Mouse (Mus musculus): Measurements from ENCODE around the gene Agpat2. TPM values are rescaled to one million over a fixed set of nuclear protein-coding genes. Genes with fewer than 3 reads are reported as not detected.
A peak's percentile ranks its signal among the peaks of the same experiment; 100 is the strongest.

Gene Agpat2
- polyA plus RNA-seq, 1 experiment from 2014 or later, result 57.0 TPM

DNA sequence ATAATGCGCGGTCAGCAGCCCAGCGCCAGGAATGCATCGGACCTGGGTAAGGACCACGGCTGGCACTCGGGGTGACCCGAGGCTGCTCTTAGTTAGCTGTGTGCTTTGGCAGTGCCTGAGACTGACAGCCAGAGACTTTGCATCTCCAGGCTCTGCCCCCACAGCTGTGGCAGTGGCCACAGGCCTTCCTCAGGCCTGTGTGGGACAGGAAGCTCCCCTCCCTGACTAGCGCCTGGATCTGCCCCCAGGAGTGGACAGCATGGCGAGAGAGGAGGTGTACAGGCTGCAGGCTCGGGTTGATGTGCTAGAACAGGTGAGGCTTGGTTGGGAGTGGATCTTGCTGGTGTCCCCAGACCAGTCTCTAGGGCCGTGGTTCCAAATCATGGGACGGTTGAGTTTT, 12.8 kb downstream of the Agpat2 start:
- ATAC-seq (ENCODE audit: low FRiP score, low TSS enrichment), result no peak
- H3K9me3 ChIP-seq (ENCODE audit: low read length), result no peaks in the 10 kb centered on the region
- no peaks in the 10 kb centered on the region for H3K27me3 ChIP-seq (ENCODE audit: insufficient read depth, low read length)
- WGBS, result 80% methylated on average over 12 of the region's 12 CpGs
- peaks cover 23% of the 10 kb centered on the region for H3K36me3 ChIP-seq (ENCODE audit: insufficient read depth, low read length)
- H3K9ac ChIP-seq (replicated peaks; ENCODE audit: low read length), result no peak overlapping the region
- H3K4me2 ChIP-seq (replicated peaks; ENCODE audit: low read depth, low read length), result peak overlapping the region; percentile 3; the same call in 1 of the 2 replicates
- peaks cover 34% of the 10 kb centered on the region for H3K4me1 ChIP-seq (ENCODE audit: insufficient read depth, low read length)
- H3K27ac ChIP-seq (ENCODE audit: low read length), result peak overlapping the region; percentile 25; the same call in 1 of the 2 replicates
- no peak overlapping the region; the same call in 1 of the 2 replicates for H3K4me3 ChIP-seq (ENCODE audit: low read length)

DNA sequence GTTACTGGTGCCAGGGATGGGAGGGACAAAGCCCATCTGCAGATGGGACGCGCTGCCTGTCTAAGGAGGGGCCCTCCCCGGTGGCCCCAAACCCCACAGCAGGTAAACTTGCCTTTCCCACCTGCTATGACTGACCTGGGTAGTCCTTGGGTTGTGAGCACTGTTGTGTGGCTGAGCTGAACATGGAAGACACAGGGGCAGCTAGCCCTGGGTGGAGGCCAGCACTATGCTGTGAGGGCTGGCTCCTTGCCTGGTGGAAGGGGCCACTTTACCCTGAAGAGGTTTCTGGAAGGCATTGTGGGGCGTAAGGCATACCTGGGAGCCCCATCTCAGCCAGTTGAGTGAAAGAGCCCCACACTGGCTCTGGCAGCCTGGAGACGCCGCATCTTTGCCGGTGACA, 13.3 kb downstream of the Agpat2 start:
- Histone ChIP-seq H3K4me1 (ENCODE audit: insufficient read depth, low read length) (peaks cover 33% of the 10 kb centered on the region), H3K9me3 (ENCODE audit: low read length) (no peaks in the 10 kb centered on the region), H3K4me2 (replicated peaks; ENCODE audit: low read depth, low read length) (0 out of 2 replicates have a peak overlapping the region, but pooled peaks have one; percentile 3), H3K27me3 (ENCODE audit: insufficient read depth, low read length) (no peaks in the 10 kb centered on the region), H3K9ac (replicated peaks; ENCODE audit: low read length) (no peak overlapping the region), H3K4me3 (ENCODE audit: low read length) (no peak overlapping the region; the same call in 1 of the 2 replicates), H3K27ac (ENCODE audit: low read length) (peak overlapping the region; percentile 25; the same call in 1 of the 2 replicates), H3K36me3 (ENCODE audit: insufficient read depth, low read length) (peaks cover 20% of the 10 kb centered on the region)
- 87% methylated on average over 7 of the region's 7 CpGs for WGBS
- no peak for ATAC-seq (ENCODE audit: low FRiP score, low TSS enrichment)

DNA sequence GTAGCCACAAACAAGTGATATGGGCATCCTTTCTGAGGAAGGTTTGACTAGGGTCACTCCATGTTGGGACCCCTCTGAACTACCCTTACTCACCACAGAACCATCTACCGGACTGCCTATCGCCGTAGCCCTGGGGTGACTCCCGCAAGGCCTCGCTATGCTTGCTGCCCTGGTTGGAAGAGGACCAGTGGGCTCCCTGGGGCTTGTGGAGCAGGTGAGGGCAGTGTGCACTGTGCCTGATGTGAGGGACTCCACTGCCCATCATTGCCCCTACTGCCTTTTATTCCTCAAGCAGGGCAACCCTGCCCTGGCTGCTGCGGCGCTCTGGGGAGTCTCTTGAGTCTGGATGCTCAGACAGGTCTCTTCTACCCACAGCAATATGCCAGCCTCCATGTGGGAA, 13.9 kb downstream of the Agpat2 start:
- peak overlapping the region; percentile 72 for H3K4me2 ChIP-seq (replicated peaks; ENCODE audit: low read depth, low read length)
- ATAC-seq (ENCODE audit: low FRiP score, low TSS enrichment), result no peak
- H3K27me3 ChIP-seq (ENCODE audit: insufficient read depth, low read length), result no peaks in the 10 kb centered on the region
- H3K4me1 ChIP-seq (ENCODE audit: insufficient read depth, low read length), result peaks cover 27% of the 10 kb centered on the region
- H3K9me3 ChIP-seq (ENCODE audit: low read length), result no peaks in the 10 kb centered on the region
- H3K27ac ChIP-seq (ENCODE audit: low read length), result peak overlapping the region; percentile 25; the same call in 1 of the 2 replicates
- WGBS, result 89% methylated on average over 7 of the region's 7 CpGs
- peak overlapping the region; percentile 37 for H3K9ac ChIP-seq (replicated peaks; ENCODE audit: low read length)
- peaks cover 18% of the 10 kb centered on the region for H3K36me3 ChIP-seq (ENCODE audit: insufficient read depth, low read length)
- H3K4me3 ChIP-seq (ENCODE audit: low read length), result peak overlapping the region; percentile 54

DNA sequence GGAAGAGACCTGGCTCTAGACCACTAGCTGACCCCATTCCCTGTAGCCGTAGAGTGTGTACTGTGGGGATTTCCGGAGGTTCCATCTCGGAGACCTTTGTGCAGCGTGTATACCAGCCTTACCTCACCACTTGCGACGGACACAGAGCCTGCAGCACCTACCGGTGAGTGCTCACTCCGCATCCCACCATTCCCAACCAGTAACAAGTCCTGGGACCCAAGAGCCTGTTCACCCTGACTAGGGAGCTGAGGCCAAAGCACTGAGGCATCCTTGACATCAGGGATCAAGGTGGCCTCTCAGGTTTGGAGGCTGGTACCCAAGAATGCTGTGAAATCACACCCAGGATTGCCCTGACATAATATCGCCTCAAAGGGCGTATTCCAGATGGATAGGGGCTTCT, 14.9 kb downstream of the Agpat2 start:
- H3K36me3 ChIP-seq (ENCODE audit: insufficient read depth, low read length), result peaks cover 14% of the 10 kb centered on the region; the same call in 1 of the 2 replicates
- peak overlapping the region; percentile 54 for H3K4me3 ChIP-seq (ENCODE audit: low read length)
- peak overlapping the region; percentile 72 for H3K9ac ChIP-seq (replicated peaks; ENCODE audit: low read length)
- no peak for ATAC-seq (ENCODE audit: low FRiP score, low TSS enrichment)
- H3K4me2 ChIP-seq (replicated peaks; ENCODE audit: low read depth, low read length), result peak overlapping the region; percentile 72
- 86% methylated on average over 10 of the region's 10 CpGs for WGBS
- no peaks in the 10 kb centered on the region for H3K9me3 ChIP-seq (ENCODE audit: low read length)
- peaks cover 21% of the 10 kb centered on the region for H3K4me1 ChIP-seq (ENCODE audit: insufficient read depth, low read length)
- no peaks in the 10 kb centered on the region for H3K27me3 ChIP-seq (ENCODE audit: insufficient read depth, low read length)
- peak overlapping the region; percentile 73 for H3K27ac ChIP-seq (ENCODE audit: low read length)

DNA sequence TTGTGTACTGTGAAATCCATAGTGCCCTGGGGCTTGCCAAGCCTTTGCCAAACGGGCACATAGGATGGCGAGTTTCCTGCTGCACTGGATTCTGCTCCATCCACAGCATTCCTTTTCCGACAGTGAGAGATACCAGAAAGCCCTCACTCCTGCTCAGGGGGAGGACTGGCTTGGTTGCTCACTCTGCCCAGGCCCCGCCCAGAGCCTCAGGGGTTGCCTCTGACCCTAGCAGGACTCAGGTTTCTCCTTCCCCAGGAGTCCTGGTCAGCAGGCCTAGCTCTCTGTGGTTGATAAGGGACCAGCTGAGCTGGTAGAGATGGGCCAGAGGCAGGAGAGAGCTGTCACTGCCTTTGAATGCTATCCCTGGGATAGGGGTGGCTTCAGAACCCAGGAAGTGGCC, 15.6 kb downstream of the Agpat2 start:
- Histone ChIP-seq H3K9me3 (ENCODE audit: low read length) (no peaks in the 10 kb centered on the region), H3K27me3 (ENCODE audit: insufficient read depth, low read length) (no peaks in the 10 kb centered on the region), H3K9ac (replicated peaks; ENCODE audit: low read length) (peak overlapping the region; percentile 72), H3K4me2 (replicated peaks; ENCODE audit: low read depth, low read length) (peak overlapping the region; percentile 72), H3K4me3 (ENCODE audit: low read length) (peak overlapping the region; percentile 54), H3K36me3 (ENCODE audit: insufficient read depth, low read length) (peaks cover 14% of the 10 kb centered on the region; the same call in 1 of the 2 replicates), H3K27ac (ENCODE audit: low read length) (peak overlapping the region; percentile 73), H3K4me1 (ENCODE audit: insufficient read depth, low read length) (peaks cover 21% of the 10 kb centered on the region)
- 28% methylated on average over 4 of the region's 4 CpGs for WGBS
- ATAC-seq (ENCODE audit: low FRiP score, low TSS enrichment), result peak; percentile 19; the same call in 1 of the 2 replicates

DNA sequence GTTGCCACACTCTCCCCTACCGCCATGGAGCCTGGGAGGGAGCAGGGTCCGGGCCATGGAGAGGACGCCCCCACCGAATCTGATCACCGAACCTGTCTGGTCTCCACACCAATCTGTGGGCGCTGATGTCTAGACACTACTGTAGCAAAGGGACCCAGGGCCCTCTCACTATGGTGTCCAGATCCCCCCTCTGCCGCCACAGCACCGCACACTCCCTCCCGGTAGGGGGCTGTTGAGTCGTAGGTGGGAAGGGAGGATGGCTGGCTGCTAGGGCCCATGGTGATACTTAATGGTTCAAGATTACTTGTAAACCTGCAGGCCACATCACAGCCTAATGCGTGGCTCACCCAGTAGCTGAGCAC, 17.2 kb downstream of the Agpat2 start:
- H3K27ac ChIP-seq (ENCODE audit: low read length), result peak overlapping the region; percentile 73
- H3K4me2 ChIP-seq (replicated peaks; ENCODE audit: low read depth, low read length), result peak overlapping the region; percentile 72
- H3K9me3 ChIP-seq (ENCODE audit: low read length), result no peaks in the 10 kb centered on the region
- peak; percentile 40 for ATAC-seq (ENCODE audit: low FRiP score, low TSS enrichment)
- H3K27me3 ChIP-seq (ENCODE audit: insufficient read depth, low read length), result no peaks in the 10 kb centered on the region
- H3K4me3 ChIP-seq (ENCODE audit: low read length), result peak overlapping the region; percentile 54
- 6% methylated on average over 11 of the region's 11 CpGs for WGBS
- H3K4me1 ChIP-seq (ENCODE audit: insufficient read depth, low read length), result peaks cover 21% of the 10 kb centered on the region
- no peaks in the 10 kb centered on the region; the same call in 1 of the 2 replicates for H3K36me3 ChIP-seq (ENCODE audit: insufficient read depth, low read length)
- peak overlapping the region; percentile 72 for H3K9ac ChIP-seq (replicated peaks; ENCODE audit: low read length)

DNA sequence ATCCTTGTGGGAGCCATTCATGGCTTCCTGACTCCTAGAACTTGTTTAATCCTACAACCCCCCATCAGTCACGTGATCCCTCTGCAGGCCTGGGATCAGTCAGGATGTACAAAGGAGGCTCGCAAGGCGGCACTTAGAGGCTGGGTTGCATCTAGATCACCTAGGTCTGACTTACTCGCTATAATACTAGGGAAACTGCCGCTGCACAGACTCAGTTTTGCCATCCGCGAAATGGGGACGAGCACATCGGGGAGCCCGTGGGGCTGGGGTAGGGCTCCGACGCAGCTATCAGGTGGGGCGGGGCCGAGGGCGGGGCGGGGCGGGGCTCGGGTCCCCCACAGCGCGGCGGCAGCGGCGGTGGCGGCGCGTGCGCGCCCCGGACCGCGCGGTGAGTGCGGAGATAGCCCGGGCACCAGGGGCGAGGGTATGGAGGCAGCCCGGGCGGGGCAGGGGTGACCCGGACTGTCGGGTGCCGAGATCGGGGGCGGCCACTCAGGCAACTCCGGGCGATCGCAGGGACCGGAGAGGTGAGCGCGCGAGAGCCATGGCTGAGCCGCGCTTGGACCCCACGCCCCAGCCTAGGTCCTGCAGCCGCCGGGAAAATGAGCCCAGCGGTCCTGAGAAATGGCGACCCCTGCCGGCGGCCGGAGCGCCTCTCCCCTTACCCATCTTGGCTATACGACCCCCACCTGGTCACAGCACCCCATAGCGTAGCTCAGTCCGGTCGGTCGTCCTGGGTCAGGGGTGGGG, 17.7 kb downstream of the Agpat2 start, which contains the start of gene Gm20532:
Gene Gm20532, plus strand, starts transcription at position 346 of the 750 bp plus-strand sequence.
- under 1% methylated on average over 54 of the region's 65 CpGs for WGBS
- Histone ChIP-seq H3K27me3 (ENCODE audit: insufficient read depth, low read length) (no peaks in the 10 kb centered on the region), H3K4me1 (ENCODE audit: insufficient read depth, low read length) (peaks cover 21% of the 10 kb centered on the region), H3K9ac (replicated peaks; ENCODE audit: low read length) (peak within 1 kb of the TSS; percentile 72), H3K36me3 (ENCODE audit: insufficient read depth, low read length) (no peaks in the 10 kb centered on the region; the same call in 1 of the 2 replicates), H3K27ac (ENCODE audit: low read length) (peak within 1 kb of the TSS; percentile 73), H3K4me2 (replicated peaks; ENCODE audit: low read depth, low read length) (peak within 1 kb of the TSS; percentile 72), H3K4me3 (ENCODE audit: low read length) (peak within 1 kb of the TSS; percentile 54), H3K9me3 (ENCODE audit: low read length) (no peaks in the 10 kb centered on the region)
- peak; percentile 72 for ATAC-seq (ENCODE audit: low FRiP score, low TSS enrichment)

DNA sequence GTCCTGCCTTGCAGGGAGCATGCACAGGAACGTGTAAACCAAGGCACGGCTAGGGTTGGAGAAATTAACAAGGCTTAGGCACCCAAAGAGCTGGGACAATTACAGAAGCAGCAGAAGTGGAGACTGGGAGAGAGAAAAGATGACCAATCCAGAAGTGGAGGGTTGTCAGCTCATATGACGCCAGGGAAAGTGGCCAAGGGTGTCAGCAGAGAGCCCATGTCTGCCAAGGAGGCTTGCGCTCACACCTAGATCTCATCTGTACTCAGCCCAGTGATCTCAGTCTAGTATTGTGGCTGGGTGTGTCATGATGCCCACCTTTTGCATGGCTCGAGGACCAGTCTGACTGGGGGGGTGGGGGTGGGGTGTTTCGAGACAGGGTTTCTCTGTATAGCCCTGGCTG, 18.5 kb downstream of the Agpat2 start:
- peaks cover 21% of the 10 kb centered on the region for H3K4me1 ChIP-seq (ENCODE audit: insufficient read depth, low read length)
- peak overlapping the region; percentile 73 for H3K27ac ChIP-seq (ENCODE audit: low read length)
- no peak overlapping the region for H3K4me2 ChIP-seq (replicated peaks; ENCODE audit: low read depth, low read length)
- no peaks in the 10 kb centered on the region for H3K9me3 ChIP-seq (ENCODE audit: low read length)
- no peaks in the 10 kb centered on the region; the same call in 1 of the 2 replicates for H3K36me3 ChIP-seq (ENCODE audit: insufficient read depth, low read length)
- H3K27me3 ChIP-seq (ENCODE audit: insufficient read depth, low read length), result no peaks in the 10 kb centered on the region
- no peak for ATAC-seq (ENCODE audit: low FRiP score, low TSS enrichment)
- WGBS, result 49% methylated on average over 6 of the region's 6 CpGs
- peak overlapping the region; percentile 54 for H3K4me3 ChIP-seq (ENCODE audit: low read length)
- peak overlapping the region; percentile 62 for H3K9ac ChIP-seq (replicated peaks; ENCODE audit: low read length)

DNA sequence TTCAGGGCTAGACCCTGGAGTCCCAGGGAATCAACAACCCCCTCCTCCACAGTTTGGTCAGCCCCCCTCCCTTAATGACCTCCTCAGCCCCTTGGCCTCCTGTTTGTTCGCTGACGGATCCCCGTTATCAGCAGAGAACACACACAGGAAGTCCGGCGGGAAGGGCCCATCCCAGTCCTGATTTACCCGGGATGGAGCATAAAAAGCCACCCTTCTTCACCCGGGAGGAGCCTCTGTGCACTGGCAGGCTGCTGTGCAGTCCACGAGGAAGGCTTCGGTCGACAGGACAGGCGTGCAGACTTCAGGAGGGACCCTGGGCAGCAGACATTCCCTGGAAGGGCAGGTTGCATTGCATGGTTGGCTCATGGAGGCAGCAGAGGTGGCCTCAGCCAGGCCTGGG, 20.6 kb downstream of the Agpat2 start:
- Histone ChIP-seq H3K27ac (ENCODE audit: low read length) (peak overlapping the region; percentile 73), H3K27me3 (ENCODE audit: insufficient read depth, low read length) (no peaks in the 10 kb centered on the region), H3K4me1 (ENCODE audit: insufficient read depth, low read length) (peaks cover 19% of the 10 kb centered on the region), H3K9me3 (ENCODE audit: low read length) (no peaks in the 10 kb centered on the region), H3K36me3 (ENCODE audit: insufficient read depth, low read length) (no peaks in the 10 kb centered on the region), H3K9ac (replicated peaks; ENCODE audit: low read length) (peak overlapping the region; percentile 42), H3K4me3 (ENCODE audit: low read length) (peak overlapping the region; percentile 54), H3K4me2 (replicated peaks; ENCODE audit: low read depth, low read length) (0 out of 2 replicates have a peak overlapping the region, but pooled peaks have one; percentile 32)
- ATAC-seq (ENCODE audit: low FRiP score, low TSS enrichment), result peak; percentile 29
- WGBS, result 40% methylated on average over 11 of the region's 11 CpGs

DNA sequence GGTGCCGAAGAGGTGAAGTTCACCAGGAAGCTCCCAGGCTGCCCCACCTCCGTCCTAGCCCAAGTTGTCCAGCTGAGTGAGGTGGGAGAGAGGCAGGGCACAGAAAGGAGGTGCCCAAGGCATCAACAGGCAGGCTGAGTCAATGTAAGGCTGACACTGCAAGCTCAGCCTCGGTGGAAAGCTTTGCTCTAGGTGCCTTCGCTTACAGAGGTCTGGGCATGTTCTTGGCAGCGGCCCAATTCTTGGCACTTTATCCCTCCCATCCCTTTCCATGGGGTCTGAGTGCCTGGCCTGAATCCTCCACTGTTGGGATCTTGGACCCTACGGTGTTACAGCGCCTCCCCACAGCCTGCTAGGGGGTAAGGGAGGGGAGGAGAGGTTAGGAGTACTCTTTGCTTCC, 21.5 kb downstream of the Agpat2 start:
- Histone ChIP-seq H3K9ac (replicated peaks; ENCODE audit: low read length) (0 out of 2 replicates have a peak overlapping the region, but pooled peaks have one; percentile 20), H3K4me2 (replicated peaks; ENCODE audit: low read depth, low read length) (peak overlapping the region; percentile 32; the same call in 1 of the 2 replicates), H3K9me3 (ENCODE audit: low read length) (no peaks in the 10 kb centered on the region), H3K36me3 (ENCODE audit: insufficient read depth, low read length) (no peaks in the 10 kb centered on the region), H3K27me3 (ENCODE audit: insufficient read depth, low read length) (no peaks in the 10 kb centered on the region), H3K4me1 (ENCODE audit: insufficient read depth, low read length) (peaks cover 11% of the 10 kb centered on the region), H3K27ac (ENCODE audit: low read length) (peak overlapping the region; percentile 73; the same call in 1 of the 2 replicates), H3K4me3 (ENCODE audit: low read length) (no peak overlapping the region; the same call in 1 of the 2 replicates)
- WGBS, result 74% methylated on average over 7 of the region's 7 CpGs
- no peak for ATAC-seq (ENCODE audit: low FRiP score, low TSS enrichment)

All from kidney, embryonic 16.5 days (tissue).